Mouse (Mus musculus) stomach, embryonic 15.5 days (tissue): ENCODE data around the gene Mrc1. TPM values are rescaled to one million over a fixed set of nuclear protein-coding genes. Genes with fewer than 3 reads are reported as not detected.

Experiments used
- ATAC-seq: fragments of 200-750 bp; cut with Nextera tagmentation; 2 replicates; pipeline ENCODE4 v1.8.0; 2017; ENCODE audit warnings: low read depth, moderate number of reproducible peaks, moderate TSS enrichment; ENCODE audit not compliant: insufficient read depth, low FRiP score
- H3K27ac ChIP-seq: fragments of 300-500 bp; sonication (generic); 2 replicates; pipeline ENCODE4 v1.5.1; 2015; ENCODE audit warnings: mild to moderate bottlenecking, inconsistent platforms
- H3K27me3 ChIP-seq: fragments of 300-500 bp; sonication (generic); replicated peaks from 2 replicates; pipeline ENCODE4 v1.6.1; 2015; ENCODE audit warnings: inconsistent platforms
- H3K36me3 ChIP-seq: fragments of 300-500 bp; sonication (generic); 2 replicates; pipeline ENCODE4 v1.6.1; 2015; ENCODE audit warnings: inconsistent platforms
- H3K4me1 ChIP-seq: fragments of 300-500 bp; sonication (generic); 2 replicates; pipeline ENCODE4 v1.6.1; 2015; ENCODE audit warnings: inconsistent platforms
- H3K4me2 ChIP-seq: fragments of 300-500 bp; sonication (generic); 2 replicates; pipeline ENCODE4 v1.6.1; 2015; ENCODE audit warnings: mild to moderate bottlenecking, inconsistent platforms
- H3K4me3 ChIP-seq: fragments of 300-500 bp; sonication (generic); replicated peaks from 2 replicates; pipeline ENCODE4 v1.5.1; 2015; ENCODE audit warnings: inconsistent platforms
- H3K9ac ChIP-seq: fragments of 300-500 bp; sonication (generic); 2 replicates; pipeline ENCODE4 v1.6.1; 2015; ENCODE audit warnings: inconsistent platforms
- H3K9me3 ChIP-seq: fragments of 300-500 bp; sonication (generic); 2 replicates; pipeline ENCODE4 v1.6.1; 2016; ENCODE audit warnings: inconsistent platforms
- WGBS: fragments of 180-500 bp; shearing (Covaris S2); methylation state at CpG from one replicate; pipeline ENCODE4 v1.1.7; 2015; 5-methylcytosine and 5-hydroxymethylcytosine counted together
- polyA plus RNA-seq: library from polyadenylated mRNA; unstranded; fragments of >200 nt; fragmentation: Nextera tagmentation; extraction: Ambion mirVana; gene quantifications from 2 replicates; pipeline ENCODE4 v1.2.1, GENCODE M21; 2015

The Mrc1 gene
- polyA plus RNA-seq, 1 experiment from 2014 or later, result 9.4 TPM

GRCm38 (mm10) chr2:14216653-14217052 is 12.5 kb upstream of the Mrc1 start:
- no peak overlapping the region for H3K27ac ChIP-seq
- ATAC-seq, result no peak

GRCm38 (mm10) chr2:14218126-14218525 is 11.1 kb upstream of the Mrc1 start:
- WGBS, result 78% methylated on average over 6 of the region's 6 CpGs
- Histone ChIP-seq H3K4me3 (no peak overlapping the region), H3K9ac (no peak overlapping the region), H3K4me2 (no peak overlapping the region), H3K9me3 (no peaks in the 10 kb centered on the region), H3K36me3 (no peaks in the 10 kb centered on the region), H3K27me3 (no peaks in the 10 kb centered on the region), H3K4me1 (no peaks in the 10 kb centered on the region), H3K27ac (no peak overlapping the region)
- ATAC-seq, result no peak

More at GRCm38 (mm10) chr2:14216653-14217052, 12.5 kb upstream of the Mrc1 start:
- no peaks in the 10 kb centered on the region for H3K4me1 ChIP-seq
- 66% methylated on average over 3 of the region's 3 CpGs for WGBS
- H3K36me3 ChIP-seq, result no peaks in the 10 kb centered on the region
- no peak overlapping the region for H3K9ac ChIP-seq
- no peak overlapping the region for H3K4me2 ChIP-seq
- H3K4me3 ChIP-seq, result no peak overlapping the region
- H3K9me3 ChIP-seq, result no peaks in the 10 kb centered on the region
- H3K27me3 ChIP-seq, result no peaks in the 10 kb centered on the region

- Histone ChIP-seq H3K9me3 (no peaks in the 10 kb centered on the region), H3K36me3 (no peaks in the 10 kb centered on the region), H3K4me2 (no peak overlapping the region), H3K4me1 (no peaks in the 10 kb centered on the region), H3K27me3 (no peaks in the 10 kb centered on the region), H3K4me3 (no peak overlapping the region), H3K27ac (no peak overlapping the region), H3K9ac (no peak overlapping the region)
- no peak for ATAC-seq
- 76% methylated on average over 3 of the region's 4 CpGs for WGBS
Observed at GRCm38 (mm10) chr2:14224387-14224786, 4.8 kb upstream of the Mrc1 start.

GRCm38 (mm10) chr2:14228495-14228894 is 697 bp upstream of the Mrc1 start:
- no peak overlapping the region for H3K4me3 ChIP-seq
- ATAC-seq, result no peak
- no peaks in the 10 kb centered on the region for H3K36me3 ChIP-seq
- 54% methylated on average over 6 of the region's 6 CpGs for WGBS
- no peaks in the 10 kb centered on the region for H3K27me3 ChIP-seq
- H3K27ac ChIP-seq, result no peak overlapping the region
- no peak overlapping the region for H3K9ac ChIP-seq
- H3K4me1 ChIP-seq, result no peaks in the 10 kb centered on the region
- H3K4me2 ChIP-seq, result no peak overlapping the region
- H3K9me3 ChIP-seq, result no peaks in the 10 kb centered on the region

- Histone ChIP-seq H3K36me3 (no peaks in the 10 kb centered on the region), H3K27me3 (no peaks in the 10 kb centered on the region), H3K4me2 (no peak overlapping the region), H3K9me3 (no peaks in the 10 kb centered on the region), H3K4me3 (no peak overlapping the region), H3K27ac (no peak overlapping the region), H3K9ac (no peak overlapping the region), H3K4me1 (no peaks in the 10 kb centered on the region)
- WGBS, result 85% methylated on average over 14 of the region's 14 CpGs
- ATAC-seq, result no peak
Observed at GRCm38 (mm10) chr2:14229979-14230378, 787 bp downstream of the Mrc1 start.

GRCm38 (mm10) chr2:14232897-14233296 is 3.7 kb downstream of the Mrc1 start:
- H3K4me1 ChIP-seq, result no peaks in the 10 kb centered on the region
- no peaks in the 10 kb centered on the region for H3K9me3 ChIP-seq
- H3K4me2 ChIP-seq, result no peak overlapping the region
- H3K27me3 ChIP-seq, result no peaks in the 10 kb centered on the region
- no peak overlapping the region for H3K27ac ChIP-seq
- H3K9ac ChIP-seq, result no peak overlapping the region
- WGBS, result 85% methylated on average over 1 of the region's 1 CpGs
- ATAC-seq, result no peak
- no peak overlapping the region for H3K4me3 ChIP-seq
- H3K36me3 ChIP-seq, result no peaks in the 10 kb centered on the region

GRCm38 (mm10) chr2:14233983-14234382 is 4.8 kb downstream of the Mrc1 start:
- Histone ChIP-seq H3K36me3 (no peaks in the 10 kb centered on the region), H3K4me1 (no peaks in the 10 kb centered on the region), H3K9me3 (no peaks in the 10 kb centered on the region), H3K27me3 (no peaks in the 10 kb centered on the region), H3K4me3 (no peak overlapping the region), H3K9ac (no peak overlapping the region), H3K4me2 (no peak overlapping the region), H3K27ac (no peak overlapping the region)
- WGBS, result 72% methylated on average over 2 of the region's 2 CpGs
- ATAC-seq, result no peak

- no peaks in the 10 kb centered on the region for H3K9me3 ChIP-seq
- WGBS, result 70% methylated on average over 5 of the region's 5 CpGs
- no peak for ATAC-seq
- no peak overlapping the region for H3K4me2 ChIP-seq
- H3K36me3 ChIP-seq, result no peaks in the 10 kb centered on the region
- no peak overlapping the region for H3K4me3 ChIP-seq
- H3K9ac ChIP-seq, result no peak overlapping the region
- no peak overlapping the region for H3K27ac ChIP-seq
- H3K27me3 ChIP-seq, result no peaks in the 10 kb centered on the region
- H3K4me1 ChIP-seq, result no peaks in the 10 kb centered on the region
Observed at GRCm38 (mm10) chr2:14235319-14235718, 6.1 kb downstream of the Mrc1 start.

GRCm38 (mm10) chr2:14236920-14237319 is 7.7 kb downstream of the Mrc1 start:
- ATAC-seq, result no peak
- no peaks in the 10 kb centered on the region for H3K36me3 ChIP-seq
- H3K9ac ChIP-seq, result no peak overlapping the region
- no peaks in the 10 kb centered on the region for H3K9me3 ChIP-seq
- H3K4me2 ChIP-seq, result no peak overlapping the region
- no peak overlapping the region for H3K27ac ChIP-seq
- H3K4me1 ChIP-seq, result no peaks in the 10 kb centered on the region
- WGBS, result 68% methylated on average over 4 of the region's 4 CpGs
- H3K4me3 ChIP-seq, result no peak overlapping the region
- H3K27me3 ChIP-seq, result no peaks in the 10 kb centered on the region

GRCm38 (mm10) chr2:14237723-14238122 is 8.5 kb downstream of the Mrc1 start:
- no peaks in the 10 kb centered on the region for H3K36me3 ChIP-seq
- H3K9me3 ChIP-seq, result no peaks in the 10 kb centered on the region
- 36% methylated on average over 4 of the region's 4 CpGs for WGBS
- no peak overlapping the region for H3K27ac ChIP-seq
- H3K4me2 ChIP-seq, result no peak overlapping the region
- no peaks in the 10 kb centered on the region for H3K4me1 ChIP-seq
- H3K4me3 ChIP-seq, result no peak overlapping the region
- H3K27me3 ChIP-seq, result no peaks in the 10 kb centered on the region
- no peak overlapping the region for H3K9ac ChIP-seq
- no peak for ATAC-seq

GRCm38 (mm10) chr2:14239151-14239550 is 10.0 kb downstream of the Mrc1 start:
- no peaks in the 10 kb centered on the region for H3K4me1 ChIP-seq
- H3K27me3 ChIP-seq, result no peaks in the 10 kb centered on the region
- H3K9ac ChIP-seq, result no peak overlapping the region
- no peaks in the 10 kb centered on the region for H3K36me3 ChIP-seq
- no peaks in the 10 kb centered on the region for H3K9me3 ChIP-seq
- H3K4me3 ChIP-seq, result no peak overlapping the region
- ATAC-seq, result no peak
- no peak overlapping the region for H3K27ac ChIP-seq
- H3K4me2 ChIP-seq, result no peak overlapping the region
- 59% methylated on average over 5 of the region's 5 CpGs for whole genome bisulfite sequencing

- no peak overlapping the region for H3K9ac ChIP-seq
- WGBS, result 90% methylated on average over 5 of the region's 5 CpGs
Observed at GRCm38 (mm10) chr2:14244157-14244556, 15.0 kb downstream of the Mrc1 start.

GRCm38 (mm10) chr2:14244668-14245067 is 15.5 kb downstream of the Mrc1 start:
- no peak for ATAC-seq
- Histone ChIP-seq H3K36me3 (no peaks in the 10 kb centered on the region), H3K27ac (no peak overlapping the region), H3K27me3 (no peaks in the 10 kb centered on the region), H3K9me3 (no peaks in the 10 kb centered on the region), H3K4me3 (no peak overlapping the region), H3K4me1 (no peaks in the 10 kb centered on the region), H3K4me2 (no peak overlapping the region), H3K9ac (no peak overlapping the region)
- 61% methylated on average over 2 of the region's 2 CpGs for WGBS

More at GRCm38 (mm10) chr2:14244157-14244556, 15.0 kb downstream of the Mrc1 start:
- Histone ChIP-seq H3K4me2 (no peak overlapping the region), H3K4me1 (no peaks in the 10 kb centered on the region), H3K36me3 (no peaks in the 10 kb centered on the region), H3K4me3 (no peak overlapping the region), H3K9me3 (no peaks in the 10 kb centered on the region), H3K27me3 (no peaks in the 10 kb centered on the region), H3K27ac (no peak overlapping the region)
- ATAC-seq, result no peak
